Mouse (Mus musculus): ENCODE measurements at regions not wholly inside any gene's neighbourhood (a gene's known extent, or its start where the extent isn't known, plus 50 kb on each side); places are given as distances from the start of the nearest gene placed in this dataset.
A peak's percentile ranks its signal among the peaks of the same experiment; 100 is the strongest.

- Histone ChIP-seq H3K27me3 (ENCODE audit: control insufficient read depth, insufficient read depth, low read length) (no peaks in the 10 kb centered on the region), H3K4me2 (replicated peaks) (no peak overlapping the region), H3K9me3 (ENCODE audit: control insufficient read depth, low read length) (0 out of 2 replicates have a peak, but pooled peaks cover 3% of the 10 kb centered on the region), H3K9ac (no peak overlapping the region), H3K27ac (no peak overlapping the region), H3K4me3 (replicated peaks; ENCODE audit: low read length) (no peak overlapping the region), H3K4me1 (replicated peaks; ENCODE audit: control insufficient read depth, insufficient read depth, low read length) (no peaks in the 10 kb centered on the region; the same call in 1 of the 2 replicates), H3K36me3 (replicated peaks; ENCODE audit: control insufficient read depth, insufficient read depth) (no peaks in the 10 kb centered on the region)
- DNase-seq (ENCODE audit: low spot score) = no peak
- WGBS = 49% methylated on average over 4 of the region's 4 CpGs
- no peak for ATAC-seq (ENCODE audit: low FRiP score)
Observed at GRCm38 (mm10) chr1:75678279-75678678, 132.2 kb downstream of the Slc4a3 start.

DNA sequence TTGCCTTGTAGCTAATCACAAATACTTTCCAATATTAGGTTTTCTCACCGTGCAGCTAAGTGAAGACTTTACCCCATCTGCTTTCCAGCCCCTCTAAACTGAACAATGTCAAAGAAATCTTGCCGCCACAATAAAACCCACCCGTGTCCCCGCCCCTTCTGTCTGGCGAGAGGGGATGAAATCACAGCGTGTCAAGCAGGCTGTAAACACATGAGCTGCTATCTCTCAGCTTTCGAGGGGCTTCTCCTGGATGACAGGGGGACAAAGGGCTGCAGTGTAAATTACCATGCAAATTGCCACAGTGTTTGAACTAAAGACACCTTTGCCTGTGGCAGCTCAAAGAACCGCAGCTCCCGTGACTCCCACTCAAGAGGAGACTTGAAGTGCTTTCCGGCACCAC lies 134.3 kb downstream of the Slc4a3 start:
- 22% methylated on average over 10 of the region's 10 CpGs for WGBS
- no peak overlapping the region for H3K4me3 ChIP-seq (replicated peaks; ENCODE audit: low read length)
- ATAC-seq (ENCODE audit: low FRiP score) = no peak
- H3K36me3 ChIP-seq (replicated peaks; ENCODE audit: control insufficient read depth, insufficient read depth) = no peaks in the 10 kb centered on the region
- H3K4me2 ChIP-seq (replicated peaks) = 0 out of 2 replicates have a peak overlapping the region, but pooled peaks have one; percentile 4
- 0 out of 2 replicates have a peak, but pooled peaks cover 3% of the 10 kb centered on the region for H3K9me3 ChIP-seq (ENCODE audit: control insufficient read depth, low read length)
- H3K27me3 ChIP-seq (ENCODE audit: control insufficient read depth, insufficient read depth, low read length) = no peaks in the 10 kb centered on the region
- H3K27ac ChIP-seq = no peak overlapping the region
- no peaks in the 10 kb centered on the region; the same call in 1 of the 2 replicates for H3K4me1 ChIP-seq (replicated peaks; ENCODE audit: control insufficient read depth, insufficient read depth, low read length)
- DNase-seq (ENCODE audit: low spot score) = no peak
- no peak overlapping the region for H3K9ac ChIP-seq

- no peaks in the 10 kb centered on the region for H3K27me3 ChIP-seq (ENCODE audit: control insufficient read depth, insufficient read depth, low read length)
- no peak overlapping the region for H3K4me3 ChIP-seq (replicated peaks; ENCODE audit: low read length)
- H3K4me2 ChIP-seq (replicated peaks) = no peak overlapping the region
- H3K9ac ChIP-seq = no peak overlapping the region
- H3K36me3 ChIP-seq (replicated peaks; ENCODE audit: control insufficient read depth, insufficient read depth) = no peaks in the 10 kb centered on the region
- 0 out of 2 replicates have a peak, but pooled peaks cover 3% of the 10 kb centered on the region for H3K9me3 ChIP-seq (ENCODE audit: control insufficient read depth, low read length)
- no peak for ATAC-seq (ENCODE audit: low FRiP score)
- 94% methylated on average over 5 of the region's 5 CpGs for WGBS
- no peak overlapping the region for H3K27ac ChIP-seq
- DNase-seq (ENCODE audit: low spot score) = no peak
- H3K4me1 ChIP-seq (replicated peaks; ENCODE audit: control insufficient read depth, insufficient read depth, low read length) = no peaks in the 10 kb centered on the region; the same call in 1 of the 2 replicates
Observed at GRCm38 (mm10) chr1:75681913-75682312, 135.8 kb downstream of the Slc4a3 start.

DNA sequence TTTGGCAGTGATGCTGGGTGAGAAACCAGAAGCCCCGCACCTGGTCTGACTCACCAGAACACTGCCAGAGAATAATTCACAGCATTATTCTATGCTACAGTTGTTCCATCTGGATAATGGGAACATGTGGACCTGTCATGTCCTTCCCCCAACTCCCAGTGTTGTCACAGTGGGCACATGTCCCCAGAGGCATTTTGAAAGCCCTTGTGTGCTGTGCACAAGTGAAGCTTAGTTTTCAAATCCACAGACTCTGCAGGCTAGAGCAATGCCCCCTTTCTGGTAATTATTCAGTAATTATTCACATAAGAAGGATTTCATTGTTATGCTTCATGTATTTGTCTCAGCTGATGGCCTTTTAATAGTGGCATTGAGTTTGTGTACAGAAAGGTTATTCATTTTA lies 146.7 kb downstream of the Slc4a3 start:
- Histone ChIP-seq H3K27me3 (ENCODE audit: control insufficient read depth, insufficient read depth, low read length) (no peaks in the 10 kb centered on the region), H3K4me1 (replicated peaks; ENCODE audit: control insufficient read depth, insufficient read depth, low read length) (peaks cover 12% of the 10 kb centered on the region), H3K36me3 (replicated peaks; ENCODE audit: control insufficient read depth, insufficient read depth) (no peaks in the 10 kb centered on the region), H3K4me3 (replicated peaks; ENCODE audit: low read length) (no peak overlapping the region), H3K9me3 (ENCODE audit: control insufficient read depth, low read length) (no peaks in the 10 kb centered on the region), H3K27ac (0 out of 2 replicates have a peak overlapping the region, but pooled peaks have one; percentile 26), H3K4me2 (replicated peaks) (no peak overlapping the region), H3K9ac (no peak overlapping the region)
- no peak for DNase-seq (ENCODE audit: low spot score)
- WGBS = 62% methylated on average over 1 of the region's 1 CpGs
- ATAC-seq (ENCODE audit: low FRiP score) = peak; percentile 14; the same call in 1 of the 2 replicates

- Histone ChIP-seq H3K4me1 (replicated peaks; ENCODE audit: control insufficient read depth, insufficient read depth, low read length) (peaks cover 12% of the 10 kb centered on the region), H3K9ac (no peak overlapping the region), H3K9me3 (ENCODE audit: control insufficient read depth, low read length) (no peaks in the 10 kb centered on the region), H3K4me2 (replicated peaks) (no peak overlapping the region), H3K27me3 (ENCODE audit: control insufficient read depth, insufficient read depth, low read length) (no peaks in the 10 kb centered on the region), H3K4me3 (replicated peaks; ENCODE audit: low read length) (no peak overlapping the region), H3K27ac (no peak overlapping the region), H3K36me3 (replicated peaks; ENCODE audit: control insufficient read depth, insufficient read depth) (no peaks in the 10 kb centered on the region)
- DNase-seq (ENCODE audit: low spot score) (peak; percentile 43), ATAC-seq (ENCODE audit: low FRiP score) (peak; percentile 66; the same call in 1 of the 2 replicates)
- WGBS = 33% methylated on average over 12 of the region's 12 CpGs
Observed at GRCm38 (mm10) chr1:75693231-75693914, 147.3 kb downstream of the Slc4a3 start.

DNA sequence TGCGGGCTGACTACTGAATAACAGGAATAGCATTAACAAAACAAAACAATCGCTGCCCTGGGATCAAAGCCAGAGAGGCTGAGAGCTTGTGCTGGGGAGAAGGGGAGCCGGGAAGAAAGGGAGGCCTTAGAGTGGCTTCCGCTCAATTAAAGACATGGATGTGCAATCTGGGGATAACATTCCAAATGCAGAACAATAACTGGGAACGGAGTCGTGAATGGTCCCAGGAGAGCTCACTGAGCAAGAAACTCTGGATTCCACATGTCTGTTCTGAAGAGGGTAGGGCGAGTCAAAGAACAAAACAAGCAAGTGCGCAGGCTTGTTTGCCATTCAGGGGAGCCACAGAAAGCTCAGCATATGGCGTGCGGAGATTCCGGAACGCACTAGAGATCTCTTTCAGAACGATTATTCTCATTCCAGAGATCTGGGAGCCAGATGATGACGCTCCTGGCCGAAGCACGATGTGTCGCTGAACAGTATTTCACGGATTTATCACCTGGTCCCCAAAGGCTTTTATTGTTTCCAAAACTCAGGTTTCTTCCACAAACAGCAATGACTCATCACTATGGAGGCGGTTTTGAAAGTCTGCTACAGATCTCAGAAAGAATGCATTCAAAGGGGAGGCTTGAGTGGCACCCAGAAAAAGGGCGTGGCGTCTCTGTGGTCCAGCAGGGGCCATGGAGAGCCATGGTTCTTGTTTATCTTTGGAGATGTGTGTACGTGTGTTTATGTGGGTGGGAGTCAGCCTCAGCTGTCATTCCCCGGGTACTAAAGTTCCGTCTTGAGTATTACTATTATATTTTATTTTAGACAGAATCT lies 159.0 kb downstream of the Slc4a3 start:
- peak; percentile 45 for DNase-seq (ENCODE audit: low spot score)
- H3K9ac ChIP-seq = no peak overlapping the region
- ATAC-seq (ENCODE audit: low FRiP score) = no peak; the same call in 1 of the 2 replicates
- no peaks in the 10 kb centered on the region; the same call in 1 of the 2 replicates for H3K4me1 ChIP-seq (replicated peaks; ENCODE audit: control insufficient read depth, insufficient read depth, low read length)
- H3K4me2 ChIP-seq (replicated peaks) = peak overlapping the region; percentile 37
- H3K27ac ChIP-seq = no peak overlapping the region
- H3K9me3 ChIP-seq (ENCODE audit: control insufficient read depth, low read length) = no peaks in the 10 kb centered on the region
- no peaks in the 10 kb centered on the region for H3K36me3 ChIP-seq (replicated peaks; ENCODE audit: control insufficient read depth, insufficient read depth)
- H3K4me3 ChIP-seq (replicated peaks; ENCODE audit: low read length) = no peak overlapping the region
- WGBS = 29% methylated on average over 24 of the region's 24 CpGs
- no peaks in the 10 kb centered on the region for H3K27me3 ChIP-seq (ENCODE audit: control insufficient read depth, insufficient read depth, low read length)

DNA sequence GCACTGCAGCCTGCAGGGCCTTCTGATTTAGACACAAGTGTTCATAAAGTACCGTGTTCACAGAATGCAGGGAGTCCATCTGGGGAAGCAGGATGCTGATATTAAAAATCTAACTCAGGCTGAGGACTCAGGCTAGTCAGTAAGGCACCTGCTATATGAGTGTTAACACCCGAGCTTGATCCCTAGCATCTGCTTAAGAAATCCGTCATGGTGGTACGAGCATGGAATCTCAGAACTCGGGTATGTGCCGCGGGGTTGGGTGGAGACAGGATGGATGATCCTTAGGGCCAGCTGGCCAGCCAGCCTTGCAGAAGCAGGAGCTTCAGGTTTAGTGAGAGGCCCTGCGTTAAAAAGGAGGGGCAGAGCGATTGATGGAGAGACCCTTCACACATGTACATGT lies 160.1 kb downstream of the Slc4a3 start:
- DNase-seq (ENCODE audit: low spot score) (no peak), ATAC-seq (ENCODE audit: low FRiP score) (no peak)
- Histone ChIP-seq H3K9ac (no peak overlapping the region), H3K4me1 (replicated peaks; ENCODE audit: control insufficient read depth, insufficient read depth, low read length) (no peaks in the 10 kb centered on the region; the same call in 1 of the 2 replicates), H3K9me3 (ENCODE audit: control insufficient read depth, low read length) (no peaks in the 10 kb centered on the region), H3K27me3 (ENCODE audit: control insufficient read depth, insufficient read depth, low read length) (no peaks in the 10 kb centered on the region), H3K36me3 (replicated peaks; ENCODE audit: control insufficient read depth, insufficient read depth) (no peaks in the 10 kb centered on the region), H3K27ac (no peak overlapping the region), H3K4me3 (replicated peaks; ENCODE audit: low read length) (no peak overlapping the region), H3K4me2 (replicated peaks) (no peak overlapping the region)
- WGBS = 74% methylated on average over 9 of the region's 9 CpGs

DNA sequence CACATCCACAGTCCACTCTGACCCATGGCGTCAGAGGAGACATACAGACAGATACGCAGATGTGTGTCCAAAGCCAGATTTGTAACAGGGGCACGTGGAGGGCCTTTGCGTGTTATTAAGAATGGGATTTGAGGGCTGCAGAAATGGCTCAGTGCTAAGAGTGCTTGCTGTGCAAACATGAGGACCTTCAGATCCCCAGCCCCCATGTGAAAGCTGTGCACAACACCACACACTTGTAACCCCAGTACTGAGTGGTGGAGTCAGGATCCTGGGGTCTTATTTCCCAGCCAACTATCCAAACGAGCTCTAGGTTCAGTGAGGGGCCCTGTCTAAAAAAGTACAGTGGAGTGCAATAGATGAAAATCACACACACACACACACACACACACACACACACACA lies 177.4 kb downstream of the Slc4a3 start:
- Histone ChIP-seq H3K9ac (no peak overlapping the region), H3K27ac (no peak overlapping the region), H3K27me3 (ENCODE audit: control insufficient read depth, insufficient read depth, low read length) (no peaks in the 10 kb centered on the region), H3K4me2 (replicated peaks) (no peak overlapping the region), H3K36me3 (replicated peaks; ENCODE audit: control insufficient read depth, insufficient read depth) (no peaks in the 10 kb centered on the region), H3K4me1 (replicated peaks; ENCODE audit: control insufficient read depth, insufficient read depth, low read length) (no peaks in the 10 kb centered on the region), H3K9me3 (ENCODE audit: control insufficient read depth, low read length) (peaks cover 11% of the 10 kb centered on the region; the same call in 1 of the 2 replicates), H3K4me3 (replicated peaks; ENCODE audit: low read length) (no peak overlapping the region)
- DNase-seq (ENCODE audit: low spot score) (no peak), ATAC-seq (ENCODE audit: low FRiP score) (no peak)
- 87% methylated on average over 5 of the region's 5 CpGs for whole genome bisulfite sequencing

DNA sequence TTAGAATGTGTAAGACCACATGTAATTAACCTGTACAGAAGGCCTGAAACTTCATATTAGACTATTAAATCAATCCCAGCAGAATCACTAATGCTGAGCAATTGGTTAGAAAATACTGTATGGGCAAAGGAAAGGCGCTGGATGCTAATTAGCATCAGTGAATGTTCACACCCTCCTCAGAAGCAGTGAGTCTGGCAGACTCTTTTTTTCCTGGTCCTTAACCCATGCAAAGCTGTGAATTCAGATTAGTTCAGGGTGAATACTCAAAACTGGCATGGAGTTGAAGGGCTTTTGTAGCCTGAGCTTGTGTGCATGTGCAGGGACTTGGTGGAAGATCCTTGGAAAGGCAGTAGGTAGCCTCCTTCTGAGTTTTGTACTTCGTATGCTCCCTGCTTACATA lies 179.3 kb downstream of the Slc4a3 start:
- Histone ChIP-seq H3K27me3 (ENCODE audit: control insufficient read depth, insufficient read depth, low read length) (no peaks in the 10 kb centered on the region), H3K9me3 (ENCODE audit: control insufficient read depth, low read length) (peaks cover 11% of the 10 kb centered on the region; the same call in 1 of the 2 replicates), H3K27ac (no peak overlapping the region), H3K4me3 (replicated peaks; ENCODE audit: low read length) (no peak overlapping the region), H3K9ac (no peak overlapping the region), H3K36me3 (replicated peaks; ENCODE audit: control insufficient read depth, insufficient read depth) (no peaks in the 10 kb centered on the region), H3K4me2 (replicated peaks) (no peak overlapping the region), H3K4me1 (replicated peaks; ENCODE audit: control insufficient read depth, insufficient read depth, low read length) (no peaks in the 10 kb centered on the region)
- WGBS = 63% methylated on average over 2 of the region's 2 CpGs
- DNase-seq (ENCODE audit: low spot score) (no peak), ATAC-seq (ENCODE audit: low FRiP score) (no peak)
